Mouse (Mus musculus) macrophage (primary cell): ENCODE measurements around the gene Hsph1. TPM values are rescaled to one million over a fixed set of nuclear protein-coding genes. Genes with fewer than 3 reads are reported as not detected.

Source experiments
- H3K27ac ChIP-seq: fragments of 350-480 bp; formaldehyde crosslinking; 2 replicates; pipeline ENCODE4 v1.9.0; 2021
- H3K36me3 ChIP-seq: fragments of 350-480 bp; formaldehyde crosslinking; 2 replicates; pipeline ENCODE4 v1.9.0; 2021; ENCODE audit errors: inconsistent target
- H3K4me3 ChIP-seq: fragments of 350-480 bp; formaldehyde crosslinking; 2 replicates; pipeline ENCODE4 v1.9.0; 2021; ENCODE audit errors: inconsistent target
- H3K79me2 ChIP-seq: fragments of 350-480 bp; formaldehyde crosslinking; 2 replicates; pipeline ENCODE4 v1.9.0; 2021; ENCODE audit errors: inconsistent target
- WGBS: methylation state at CpG from one replicate; pipeline ENCODE4 v1.1.7; 2026; ENCODE audit warnings: inconsistent platforms; ENCODE audit not compliant: missing documents; 5-methylcytosine and 5-hydroxymethylcytosine counted together
- polyA plus RNA-seq: library from polyadenylated mRNA; stranded (reverse); fragments of 250-400 nt; gene quantifications from 3 replicates; pipeline ENCODE4 v1.2.4, GENCODE M21; 2018; ENCODE audit warnings: inconsistent platforms

The Hsph1 gene
- polyA plus RNA-seq, 1 experiment from 2014 or later: 31.8 TPM

DNA sequence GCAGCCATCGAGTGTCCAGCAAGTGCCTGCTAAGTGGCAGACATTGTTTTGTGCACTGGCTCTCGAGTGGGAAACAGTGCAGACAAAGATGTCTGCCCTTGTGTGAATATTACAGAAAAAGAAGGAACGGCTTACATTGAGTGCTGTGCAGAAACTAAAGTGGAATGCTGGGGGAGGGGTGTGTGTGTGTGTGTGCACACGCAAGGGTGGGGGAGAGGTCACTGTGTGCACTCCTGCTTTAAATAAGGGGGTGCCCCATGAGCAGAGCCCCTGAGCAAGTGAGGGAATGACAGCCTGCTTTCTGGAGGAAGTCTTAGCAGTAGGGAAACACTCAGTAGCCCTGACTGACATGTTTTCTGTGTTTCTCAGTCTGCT, 14.0 kb upstream of the Hsph1 start:
- Histone ChIP-seq H3K79me2 (no peaks in the 10 kb centered on the region), H3K27ac (no peak overlapping the region), H3K4me3 (no peak overlapping the region), H3K36me3 (no peaks in the 10 kb centered on the region)
- 87% methylated on average over 4 of the region's 4 CpGs for WGBS

DNA sequence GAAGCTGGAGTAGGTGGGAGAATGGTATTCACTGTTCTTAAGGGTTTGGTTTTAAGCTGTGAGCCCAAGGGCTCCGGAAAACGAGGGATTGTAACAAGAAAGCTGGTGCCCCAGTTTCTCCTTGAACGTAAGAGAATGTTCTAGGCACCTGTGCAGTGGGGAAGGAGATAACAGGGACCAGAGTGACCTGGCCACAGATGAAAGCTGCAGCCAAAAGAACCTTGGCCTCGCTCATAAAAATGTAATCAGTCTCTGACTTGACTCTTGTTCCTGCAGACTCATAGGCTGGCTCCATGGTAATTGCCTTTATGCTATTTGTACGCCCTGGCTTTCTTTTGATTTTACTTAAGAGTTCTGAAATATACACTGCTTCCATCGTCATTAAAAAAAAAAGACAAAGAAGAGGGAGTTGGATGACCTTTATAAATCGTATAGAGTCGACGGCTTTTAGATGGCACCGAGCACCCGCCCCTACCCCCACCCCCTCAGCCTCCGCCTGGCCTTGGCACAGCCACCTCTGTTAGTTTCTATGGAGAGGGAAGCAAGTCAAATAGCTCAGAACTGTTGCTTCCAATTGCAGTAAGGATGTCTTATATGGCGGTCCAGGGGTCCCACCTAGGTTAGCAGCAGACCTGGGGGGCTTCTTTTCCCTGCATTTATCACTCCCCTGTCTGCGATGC, 13.5 kb upstream of the Hsph1 start:
- Histone ChIP-seq H3K79me2 (no peaks in the 10 kb centered on the region), H3K36me3 (no peaks in the 10 kb centered on the region), H3K27ac (no peak overlapping the region), H3K4me3 (no peak overlapping the region)
- WGBS: 93% methylated on average over 14 of the region's 14 CpGs

DNA sequence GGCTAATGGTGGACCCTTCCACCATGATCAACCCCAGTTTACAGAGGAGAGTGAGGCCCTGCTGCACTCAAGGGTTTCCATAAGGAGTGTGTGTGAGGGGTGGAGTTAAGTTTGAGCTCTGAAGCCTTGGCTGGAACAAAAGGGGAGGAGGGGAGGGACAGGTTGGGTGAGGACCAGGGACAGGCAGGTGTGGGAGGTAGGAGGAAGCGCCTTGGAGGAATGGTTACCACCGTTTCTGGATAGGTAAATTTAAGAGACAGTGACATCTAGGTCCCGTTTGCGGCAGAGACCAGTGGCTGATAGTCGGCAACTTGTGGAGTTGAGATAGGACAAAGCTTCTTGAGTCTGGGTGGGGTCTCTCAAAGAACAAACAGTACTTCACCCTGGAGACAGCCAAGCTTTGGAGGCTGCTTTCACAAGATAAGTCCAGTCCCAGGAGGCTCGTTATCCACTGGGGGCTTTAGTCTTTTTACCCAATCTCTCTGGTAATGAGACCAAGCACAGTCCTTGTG, 12.8 kb upstream of the Hsph1 start:
- Histone ChIP-seq H3K27ac (no peak overlapping the region), H3K4me3 (no peak overlapping the region), H3K79me2 (no peaks in the 10 kb centered on the region), H3K36me3 (no peaks in the 10 kb centered on the region)
- 87% methylated on average over 6 of the region's 6 CpGs for WGBS

DNA sequence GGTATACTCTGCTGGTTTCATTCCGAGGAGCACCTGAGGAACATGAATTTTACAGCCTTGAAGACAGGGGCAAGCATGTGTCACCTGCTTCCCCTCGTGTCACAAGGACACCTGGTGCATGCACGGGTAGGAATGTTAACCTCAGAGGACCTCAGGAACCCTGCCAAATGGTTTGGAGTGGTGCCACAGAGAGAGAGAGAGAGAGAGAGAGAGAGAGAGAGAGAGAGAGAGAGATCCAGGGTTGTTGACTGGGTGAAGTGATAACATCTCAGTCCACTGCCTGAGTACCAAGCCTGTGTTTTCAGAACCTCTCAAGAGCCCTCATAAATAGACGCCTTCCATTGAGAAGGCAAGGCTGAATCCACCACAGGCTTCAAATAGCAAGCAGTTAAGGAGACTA, 12.0 kb upstream of the Hsph1 start:
- H3K79me2 ChIP-seq: no peaks in the 10 kb centered on the region
- no peak overlapping the region for H3K4me3 ChIP-seq
- WGBS: 19% methylated on average over 4 of the region's 4 CpGs
- no peaks in the 10 kb centered on the region for H3K36me3 ChIP-seq
- H3K27ac ChIP-seq: no peak overlapping the region

DNA sequence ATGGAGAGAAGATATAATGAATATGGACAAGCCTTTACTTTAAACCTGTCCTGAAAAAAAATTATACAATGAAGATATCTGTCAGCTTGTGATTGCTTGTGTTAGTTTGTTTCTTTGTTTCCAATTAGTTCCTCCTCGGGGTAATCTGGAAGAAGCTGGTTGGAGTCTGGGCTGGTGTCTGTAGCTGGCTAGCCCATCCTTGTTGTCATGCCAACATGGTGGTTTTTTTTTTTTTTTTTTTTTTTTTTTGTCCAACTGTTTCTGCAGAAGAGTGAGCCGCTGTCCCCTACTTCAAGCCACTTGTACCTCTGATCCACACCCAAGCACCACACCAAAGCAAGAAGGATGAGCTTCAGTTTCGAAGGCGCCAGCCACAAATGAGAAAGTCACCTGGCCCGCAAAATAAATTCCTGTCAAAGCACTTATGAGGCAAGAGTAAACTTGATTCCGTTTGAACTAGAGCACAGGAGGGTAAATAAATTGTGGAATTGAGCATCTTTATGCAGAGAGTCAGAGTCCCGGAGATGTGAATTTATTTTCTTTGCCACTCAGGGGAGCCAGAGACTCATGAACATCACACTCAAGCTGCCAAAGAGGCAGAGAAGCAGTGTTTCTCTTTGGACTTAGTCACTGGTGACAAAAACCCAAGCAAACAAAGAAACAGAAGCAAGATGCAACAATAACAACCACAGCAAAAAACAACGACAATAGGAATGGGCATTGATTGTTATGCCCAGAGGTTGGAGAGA, 11.4 kb upstream of the Hsph1 start:
- no peak overlapping the region for H3K4me3 ChIP-seq
- no peak overlapping the region for H3K27ac ChIP-seq
- no peaks in the 10 kb centered on the region for H3K36me3 ChIP-seq
- no peaks in the 10 kb centered on the region for H3K79me2 ChIP-seq
- 79% methylated on average over 7 of the region's 8 CpGs for WGBS

DNA sequence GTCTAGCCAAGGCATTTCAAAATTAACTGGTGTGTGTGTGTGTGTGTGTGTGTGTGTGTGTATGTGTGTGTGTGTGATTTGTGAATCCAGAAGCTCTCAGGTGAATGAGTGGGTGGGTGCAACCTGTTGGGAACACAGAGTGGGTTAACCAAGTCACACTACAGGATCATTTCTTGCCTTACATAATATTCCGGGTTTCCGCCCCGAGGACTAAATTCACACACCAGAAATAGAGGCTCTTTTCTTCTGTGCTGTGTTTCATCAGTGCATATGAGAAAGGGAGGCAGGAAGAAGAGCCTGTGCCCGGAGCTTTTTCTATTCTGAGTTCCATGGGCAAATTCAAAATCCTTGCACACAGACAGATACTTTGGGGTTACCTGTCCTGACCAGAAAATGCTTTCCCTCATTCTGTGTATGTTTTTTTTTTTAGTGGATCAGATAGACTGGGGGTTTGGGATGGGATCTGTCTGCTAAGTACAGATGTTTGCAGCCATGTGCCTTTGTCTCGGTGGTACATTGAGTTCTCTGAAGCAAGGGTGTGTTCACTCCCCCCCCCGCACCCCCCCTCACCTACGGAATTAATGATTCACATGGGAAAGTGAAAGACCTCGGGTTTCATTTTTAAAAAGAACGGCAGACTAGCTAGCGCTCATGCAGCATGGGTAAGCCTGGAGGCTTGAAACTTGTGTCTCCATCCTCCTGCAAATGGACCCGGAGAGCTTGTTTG, 6.8 kb upstream of the Hsph1 start:
- Histone ChIP-seq H3K4me3 (no peak overlapping the region), H3K36me3 (no peaks in the 10 kb centered on the region), H3K79me2 (no peaks in the 10 kb centered on the region), H3K27ac (no peak overlapping the region)
- 87% methylated on average over 11 of the region's 11 CpGs for WGBS

DNA sequence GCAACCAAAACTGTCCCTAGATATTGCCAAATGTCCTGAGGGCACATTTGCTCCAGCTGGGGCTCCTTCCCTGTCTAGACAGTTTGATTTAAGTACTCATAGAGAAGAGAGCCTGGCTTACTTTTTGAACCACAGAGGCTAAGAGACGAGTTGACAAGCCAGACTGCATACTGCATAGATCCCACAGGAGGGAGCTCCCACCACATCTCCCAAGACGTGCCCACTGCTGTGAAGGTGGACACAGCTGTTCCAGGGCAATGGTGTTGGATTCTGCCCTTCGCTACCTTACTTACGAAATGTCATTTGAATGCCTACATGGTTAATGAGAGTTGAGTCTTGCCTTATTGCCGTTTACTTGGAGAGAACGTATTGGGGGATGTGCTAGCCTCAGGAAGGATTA, 6.2 kb upstream of the Hsph1 start:
- 69% methylated on average over 6 of the region's 6 CpGs for WGBS
- Histone ChIP-seq H3K79me2 (no peaks in the 10 kb centered on the region), H3K4me3 (no peak overlapping the region), H3K27ac (no peak overlapping the region), H3K36me3 (no peaks in the 10 kb centered on the region)

DNA sequence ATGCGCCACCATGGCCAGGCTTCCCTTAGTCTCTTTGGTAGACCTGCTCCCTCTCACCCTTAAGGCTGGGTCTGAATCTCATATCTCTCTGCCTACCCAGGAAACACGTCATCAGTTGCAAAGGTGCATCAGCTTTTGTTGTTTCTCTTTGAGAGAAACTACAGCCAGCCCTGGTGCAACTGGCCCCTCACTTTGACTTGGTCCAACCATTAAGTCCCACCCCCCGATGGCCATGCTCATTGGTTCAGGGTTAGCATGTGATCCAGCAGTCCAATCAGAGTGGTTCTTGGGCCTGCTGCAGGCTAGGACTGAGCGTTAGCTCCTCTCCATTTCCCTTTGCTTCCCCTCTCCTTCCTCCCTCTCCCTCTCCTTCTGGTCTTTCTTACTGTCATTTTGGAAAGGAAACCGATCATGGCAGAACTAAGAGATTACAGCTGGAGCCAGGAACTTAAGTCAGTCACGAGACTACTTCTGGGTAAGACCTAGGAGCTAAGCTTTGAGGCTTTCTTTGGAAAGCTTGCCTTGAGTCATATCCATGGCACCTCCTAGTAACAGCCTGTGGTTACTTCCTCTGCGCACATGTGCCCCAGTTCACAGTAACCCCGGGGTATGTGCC, 5.2 kb upstream of the Hsph1 start:
- Histone ChIP-seq H3K4me3 (no peak overlapping the region), H3K36me3 (no peaks in the 10 kb centered on the region), H3K79me2 (no peaks in the 10 kb centered on the region), H3K27ac (no peak overlapping the region)
- 79% methylated on average over 8 of the region's 8 CpGs for WGBS

DNA sequence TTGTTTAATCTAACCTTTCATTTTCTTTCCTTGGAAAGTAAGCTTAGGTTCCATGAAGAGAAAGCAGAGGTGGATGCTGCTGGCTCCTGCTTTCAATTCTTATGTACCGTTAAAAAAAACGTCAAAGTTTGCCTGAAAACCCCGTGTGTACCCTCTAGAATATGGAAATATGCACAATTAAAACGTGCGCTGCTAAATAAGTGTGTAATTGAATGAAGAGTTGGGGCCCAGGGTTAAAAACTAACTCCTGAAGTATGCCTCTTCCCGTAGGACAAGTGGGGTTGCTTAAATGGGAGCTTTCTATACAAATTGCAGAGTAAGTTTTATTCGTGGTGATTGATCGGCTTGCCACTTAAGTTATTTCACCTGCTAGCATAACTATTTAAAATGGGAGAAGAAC, 1.1 kb upstream of the Hsph1 start:
- Histone ChIP-seq H3K27ac (no peak overlapping the region), H3K4me3 (no peak overlapping the region), H3K36me3 (no peaks in the 10 kb centered on the region), H3K79me2 (peaks cover 22% of the 10 kb centered on the region; the same call in 1 of the 2 replicates)
- WGBS: 86% methylated on average over 8 of the region's 8 CpGs

DNA sequence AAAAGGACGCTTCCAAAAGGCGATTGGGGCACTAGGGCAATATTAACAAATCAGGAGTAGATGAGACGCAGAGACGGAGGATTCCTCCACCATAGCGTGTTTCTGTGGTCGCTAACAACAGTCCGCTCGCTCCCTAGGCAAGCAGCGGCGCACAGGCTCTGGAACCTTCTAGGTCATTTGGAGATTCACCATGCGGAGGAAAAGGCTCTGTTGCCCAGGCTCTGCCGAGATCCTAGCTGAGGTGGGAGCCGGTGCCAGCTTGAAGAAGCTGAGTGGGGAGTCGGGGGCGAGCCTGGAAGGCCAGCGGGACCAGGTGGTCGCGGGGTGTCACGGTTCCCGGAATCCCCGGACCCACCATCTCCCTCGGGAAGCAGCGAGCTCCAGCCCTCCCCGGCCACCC, 620 bp downstream of the Hsph1 start:
- Histone ChIP-seq H3K4me3 (peak overlapping the region; percentile 69), H3K27ac (no peak overlapping the region), H3K36me3 (peaks cover 7% of the 10 kb centered on the region; the same call in 1 of the 2 replicates), H3K79me2 (peaks cover 22% of the 10 kb centered on the region; the same call in 1 of the 2 replicates)
- WGBS: under 1% methylated on average over 24 of the region's 24 CpGs

DNA sequence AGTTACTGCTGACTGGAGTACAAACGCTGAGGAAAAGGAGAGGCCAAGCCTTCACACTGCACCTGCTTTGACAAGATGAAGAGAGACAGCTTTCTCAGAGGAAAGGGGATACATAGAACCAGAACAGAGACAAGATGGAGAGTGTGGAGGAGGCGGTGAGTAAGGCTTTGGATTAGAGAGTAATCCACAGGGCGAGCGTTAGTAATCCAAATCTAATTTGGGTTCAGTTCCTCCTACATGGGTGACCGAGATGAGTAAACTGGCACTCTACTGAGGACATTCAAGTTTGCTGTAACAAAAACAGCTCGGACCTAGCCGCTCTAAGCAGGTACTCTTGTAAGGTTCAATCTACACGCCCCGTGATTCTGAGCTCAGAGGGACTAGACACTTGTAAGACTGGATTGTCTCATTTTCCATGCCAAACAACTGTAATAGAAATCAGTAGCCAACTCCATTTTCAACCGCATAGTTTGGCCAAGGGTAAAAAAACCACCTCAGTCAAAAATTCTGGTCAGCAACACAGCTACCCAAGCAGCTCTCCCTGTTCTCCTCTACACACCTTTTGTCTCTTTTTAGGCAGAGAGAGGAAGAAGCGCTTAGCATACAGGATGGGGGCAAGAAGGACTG, 1.7 kb downstream of the Hsph1 start:
- peaks cover 17% of the 10 kb centered on the region; the same call in 1 of the 2 replicates for H3K36me3 ChIP-seq
- peak overlapping the region; percentile 69 for H3K4me3 ChIP-seq
- H3K79me2 ChIP-seq: peaks cover 22% of the 10 kb centered on the region; the same call in 1 of the 2 replicates
- H3K27ac ChIP-seq: no peak overlapping the region
- 88% methylated on average over 10 of the region's 11 CpGs for WGBS

DNA sequence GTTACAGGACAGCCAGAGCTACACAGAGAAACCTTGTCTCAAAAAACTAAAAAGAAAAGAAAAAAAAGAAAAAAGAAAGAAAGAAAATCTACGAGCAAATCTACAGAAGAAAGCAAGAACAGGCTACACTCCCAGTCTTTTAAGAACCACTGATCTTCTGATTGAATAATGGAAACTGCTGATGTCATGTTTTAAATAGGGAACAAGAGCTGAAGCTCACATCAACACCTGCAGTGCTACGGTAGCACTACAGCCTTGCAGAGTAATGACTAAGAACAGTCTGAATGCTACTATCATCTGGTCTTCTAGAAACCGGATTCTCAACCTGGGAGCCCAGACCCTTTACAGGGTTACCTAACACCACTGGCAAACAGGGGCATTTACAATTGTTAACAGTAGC, 10.6 kb downstream of the Hsph1 start:
- Histone ChIP-seq H3K27ac (no peak overlapping the region), H3K79me2 (no peaks in the 10 kb centered on the region), H3K4me3 (no peak overlapping the region), H3K36me3 (peaks cover 65% of the 10 kb centered on the region)
- WGBS: 80% methylated on average over 3 of the region's 3 CpGs

DNA sequence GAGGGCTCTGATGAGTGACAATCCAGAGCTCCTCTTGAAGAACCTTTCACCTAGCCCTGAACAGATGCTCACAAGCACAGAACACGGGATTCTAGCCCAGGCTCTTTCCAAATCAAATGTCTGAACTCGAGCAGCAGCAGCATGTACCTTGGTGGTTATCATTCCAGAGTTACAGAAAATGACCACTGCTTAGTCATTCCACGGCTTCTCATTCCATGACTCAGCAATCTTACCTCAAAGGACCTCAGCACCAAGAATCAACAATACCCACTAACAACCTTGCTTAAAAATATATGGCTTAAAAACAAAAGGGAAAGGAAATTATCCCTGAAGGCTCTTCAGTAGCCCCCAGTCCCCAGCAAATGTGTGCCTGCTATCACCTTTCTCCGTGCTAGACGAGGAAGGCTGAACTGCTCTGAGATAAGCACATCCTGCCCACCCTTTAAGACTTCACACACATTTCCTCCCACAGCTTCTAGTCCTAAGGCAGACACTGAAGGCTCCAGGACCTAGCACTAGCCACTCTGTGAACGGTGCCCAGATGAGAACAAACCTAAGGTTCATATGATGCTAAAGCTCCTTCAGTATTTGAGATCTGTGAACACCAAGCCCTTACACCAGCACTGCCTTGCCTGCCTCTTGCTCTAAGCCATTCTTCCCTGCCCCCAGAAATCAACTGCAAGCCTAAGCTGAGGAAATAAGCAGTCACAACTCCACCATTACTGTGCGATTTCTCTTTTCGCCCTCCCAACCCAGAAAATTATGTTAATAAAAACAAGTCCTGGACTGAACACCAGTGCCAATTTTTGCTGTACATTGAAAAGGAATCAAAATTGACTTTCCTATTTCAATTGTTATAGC, 12.1 kb downstream of the Hsph1 start:
- H3K79me2 ChIP-seq: no peaks in the 10 kb centered on the region
- peaks cover 61% of the 10 kb centered on the region for H3K36me3 ChIP-seq
- H3K4me3 ChIP-seq: no peak overlapping the region
- 55% methylated on average over 8 of the region's 8 CpGs for WGBS
- no peak overlapping the region for H3K27ac ChIP-seq
